Mouse (Mus musculus) stomach, postnatal 0 days (tissue): ENCODE results near the gene Slc30a2. TPM values are rescaled to one million over a fixed set of nuclear protein-coding genes. Genes with fewer than 3 reads are reported as not detected.
A peak's percentile ranks its signal among the peaks of the same experiment; 100 is the strongest.
"Not testable (repeated sequence)": the region's sequence is repeated elsewhere in the genome, so short reads cannot be mapped to it uniquely, and the experiment has no call there.

Experiments
- ATAC-seq: fragments of 200-750 bp; cut with Nextera tagmentation; 2 replicates; pipeline ENCODE4 v1.8.0; 2017; ENCODE audit not compliant: low FRiP score, low TSS enrichment
- DNase-seq: peaks from one replicate; pipeline ENCODE4 v3.0.0-alpha.2; 2016; ENCODE audit warnings: low spot score
- H3K27ac ChIP-seq: fragments of 300-500 bp; sonication (generic); replicated peaks from 2 replicates; pipeline ENCODE4 v1.5.1; 2014; ENCODE audit warnings: mild to moderate bottlenecking, control low read depth
- H3K27me3 ChIP-seq: fragments of 300-500 bp; sonication (generic); 2 replicates; pipeline ENCODE4 v1.6.1; 2014; ENCODE audit warnings: low read length; ENCODE audit not compliant: control insufficient read depth, insufficient read depth
- H3K36me3 ChIP-seq: fragments of 300-500 bp; sonication (generic); 2 replicates; pipeline ENCODE4 v1.6.1; 2014; ENCODE audit warnings: low read length, mixed read lengths; ENCODE audit not compliant: control insufficient read depth, insufficient read depth
- H3K4me1 ChIP-seq: fragments of 300-500 bp; sonication (generic); replicated peaks from 2 replicates; pipeline ENCODE4 v1.6.1; 2014; ENCODE audit warnings: antibody characterized with exemption; ENCODE audit not compliant: control insufficient read depth, insufficient read depth
- H3K4me2 ChIP-seq: fragments of 300-500 bp; sonication (generic); replicated peaks from 2 replicates; pipeline ENCODE4 v1.6.1; 2014; ENCODE audit warnings: low read depth, mild to moderate bottlenecking, control low read depth, moderate library complexity
- H3K4me3 ChIP-seq: fragments of 300-500 bp; sonication (generic); 2 replicates; pipeline ENCODE4 v1.5.1; 2014; ENCODE audit warnings: low read depth, low read length, control low read depth
- H3K9ac ChIP-seq: fragments of 300-500 bp; sonication (generic); 2 replicates; pipeline ENCODE4 v1.6.1; 2014; ENCODE audit warnings: mild to moderate bottlenecking, low read length, control low read depth, mixed read lengths
- H3K9me3 ChIP-seq: fragments of 300-500 bp; sonication (generic); 2 replicates; pipeline ENCODE4 v1.6.1; 2016; ENCODE audit warnings: low read length; ENCODE audit not compliant: control insufficient read depth
- CTCF ChIP-seq: IDR thresholded peaks from 2 replicates; pipeline ENCODE4 v1.5.1; 2016; ENCODE audit warnings: antibody characterized with exemption, low read depth, mild to moderate bottlenecking, moderate library complexity
- EP300 ChIP-seq: optimal IDR thresholded peaks from 2 replicates; pipeline ENCODE3; 2016; ENCODE audit warnings: antibody characterized with exemption
- WGBS: fragments of 180-500 bp; shearing (Covaris S2); extraction: QIAGEN DNeasy Blood & Tissue Kit; methylation state at CpG from one replicate; pipeline ENCODE4 v1.1.7; 2014; 5-methylcytosine and 5-hydroxymethylcytosine counted together
- polyA plus RNA-seq: library from polyadenylated mRNA; unstranded; fragments of >200 nt; fragmentation: Nextera tagmentation; extraction: Ambion mirVana; gene quantifications from 2 replicates; pipeline ENCODE4 v1.2.1, GENCODE M21; 2015

Gene Slc30a2
- polyA plus RNA-seq = 0.06 and 0.07 TPM in 2 replicates

- ATAC-seq = peak; percentile 25; the same call in 1 of the 2 replicates
- no peak within 1 kb of the TSS for H3K9ac ChIP-seq
These were observed at the start of gene Slc30a2 for GRCm38 (mm10) chr4:134343071-134344031. Gene Slc30a2 (plus strand): TSS chr4:134343181.

GRCm38 (mm10) chr4:134293692-134294163, 49.3 kb upstream of the Slc30a2 start:
- Histone ChIP-seq H3K4me1 (0 out of 2 replicates have a peak, but pooled peaks cover 1% of the 10 kb centered on the region), H3K9ac (no peak overlapping the region), H3K4me2 (no peak overlapping the region), H3K36me3 (no peaks in the 10 kb centered on the region), H3K27me3 (no peaks in the 10 kb centered on the region), H3K4me3 (no peak overlapping the region), H3K27ac (no peak overlapping the region), H3K9me3 (no peaks in the 10 kb centered on the region)
- ATAC-seq (no peak), DNase-seq (no peak)
- 55% methylated on average over 9 of the region's 9 CpGs for WGBS
- TF ChIP-seq EP300 (no peak), CTCF (no peak)

More at GRCm38 (mm10) chr4:134343071-134344031, at the start of gene Slc30a2:
- no peak within 1 kb of the TSS for H3K27ac ChIP-seq
- peak; percentile 48 for DNase-seq
- no peaks in the 10 kb centered on the region for H3K9me3 ChIP-seq
- peak within 1 kb of the TSS; percentile 29 for H3K4me3 ChIP-seq
- no peaks in the 10 kb centered on the region for H3K27me3 ChIP-seq
- H3K4me2 ChIP-seq = peak within 1 kb of the TSS; percentile 43
- WGBS = 4% methylated on average over 55 of the region's 61 CpGs
- no peak for TF ChIP-seq CTCF
- no peaks in the 10 kb centered on the region for H3K4me1 ChIP-seq
- H3K36me3 ChIP-seq = no peaks in the 10 kb centered on the region

GRCm38 (mm10) chr4:134296096-134296495, 46.9 kb upstream of the Slc30a2 start:
- 0 out of 2 replicates have a peak, but pooled peaks have one; percentile 10 for TF ChIP-seq CTCF
- H3K27ac ChIP-seq, H3K27me3 ChIP-seq, DNase-seq, ATAC-seq, H3K9ac ChIP-seq, H3K4me1 ChIP-seq, H3K4me2 ChIP-seq, H3K4me3 ChIP-seq, H3K36me3 ChIP-seq, H3K9me3 ChIP-seq: not testable (repeated sequence)
- 85% methylated on average over 4 of the region's 4 CpGs for WGBS

GRCm38 (mm10) chr4:134296523-134296922, 46.5 kb upstream of the Slc30a2 start:
- ATAC-seq = no peak
- H3K4me3 ChIP-seq = no peak overlapping the region
- no peak for DNase-seq
- H3K4me2 ChIP-seq = no peak overlapping the region
- no peaks in the 10 kb centered on the region for H3K9me3 ChIP-seq
- peak; percentile 33 for TF ChIP-seq CTCF
- TF ChIP-seq EP300 = no peak
- no peak overlapping the region for H3K9ac ChIP-seq
- no peaks in the 10 kb centered on the region for H3K27me3 ChIP-seq
- no peak overlapping the region for H3K27ac ChIP-seq
- WGBS = 87% methylated on average over 4 of the region's 4 CpGs
- no peaks in the 10 kb centered on the region for H3K36me3 ChIP-seq
- no peaks in the 10 kb centered on the region for H3K4me1 ChIP-seq

GRCm38 (mm10) chr4:134297369-134297768, 45.6 kb upstream of the Slc30a2 start:
- Histone ChIP-seq H3K9me3 (no peaks in the 10 kb centered on the region), H3K27me3 (no peaks in the 10 kb centered on the region), H3K9ac (no peak overlapping the region), H3K4me3 (no peak overlapping the region), H3K4me1 (no peaks in the 10 kb centered on the region), H3K27ac (no peak overlapping the region), H3K36me3 (no peaks in the 10 kb centered on the region), H3K4me2 (no peak overlapping the region)
- 94% methylated on average over 8 of the region's 8 CpGs for WGBS
- ATAC-seq = no peak
- no peak for DNase-seq
- TF ChIP-seq EP300 (no peak), CTCF (no peak)
